Mouse (Mus musculus) lung, postnatal 0 days (tissue): ENCODE measurements at regions not wholly inside any gene's neighbourhood (a gene's known extent, or its start where the extent isn't known, plus 50 kb on each side); places are given as distances from the start of the nearest gene placed in this dataset.

ENCODE experiments used
- CTCF ChIP-seq: IDR thresholded peaks from 2 replicates; pipeline ENCODE4 v1.5.1; 2016; ENCODE audit warnings: antibody characterized with exemption, mild to moderate bottlenecking
- EP300 ChIP-seq: IDR thresholded peaks from 2 replicates; pipeline ENCODE4 v1.6.1; 2016; ENCODE audit warnings: antibody characterized with exemption, mild to moderate bottlenecking, control low read depth

GRCm38 (mm10) chr1:128681261-128681660, 89.2 kb upstream of the Cxcr4 start:
- TF ChIP-seq CTCF (no peak), EP300 (no peak)
